Mouse (Mus musculus) kidney, adult 9 months (tissue): ENCODE measurements around the gene Trappc3l.
A peak's percentile ranks its signal among the peaks of the same experiment; 100 is the strongest.
"Not testable (repeated sequence)": the region's sequence is repeated elsewhere in the genome, so short reads cannot be mapped to it uniquely, and the experiment has no call there.

ENCODE experiments used
- DNase-seq: peaks from one replicate; pipeline ENCODE4 v3.0.0; 2022

The Trappc3l gene

DNA sequence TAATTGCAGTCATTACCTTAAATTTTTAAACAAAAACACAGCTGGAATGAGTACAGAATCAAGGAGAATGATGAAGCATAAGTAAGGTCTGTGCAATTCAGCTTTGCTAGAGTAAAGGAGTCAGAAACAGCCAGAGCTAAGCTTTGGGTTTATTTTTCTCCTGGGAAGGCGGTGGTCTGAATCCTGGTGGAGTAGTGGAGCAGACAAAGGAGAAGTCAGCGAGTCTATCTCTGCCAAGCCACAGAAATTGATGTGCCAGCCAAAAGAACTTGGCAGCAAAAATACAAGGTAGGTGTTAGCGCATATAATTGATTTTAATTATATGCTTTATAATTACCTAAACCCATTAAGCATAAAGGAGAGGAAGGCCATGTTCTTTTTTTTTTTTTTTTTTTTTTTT is at the start of gene Trappc3l:
Gene Trappc3l (plus strand): TSS at position 197 of the 400 bp plus-strand sequence.
- no peak for DNase-seq

DNA sequence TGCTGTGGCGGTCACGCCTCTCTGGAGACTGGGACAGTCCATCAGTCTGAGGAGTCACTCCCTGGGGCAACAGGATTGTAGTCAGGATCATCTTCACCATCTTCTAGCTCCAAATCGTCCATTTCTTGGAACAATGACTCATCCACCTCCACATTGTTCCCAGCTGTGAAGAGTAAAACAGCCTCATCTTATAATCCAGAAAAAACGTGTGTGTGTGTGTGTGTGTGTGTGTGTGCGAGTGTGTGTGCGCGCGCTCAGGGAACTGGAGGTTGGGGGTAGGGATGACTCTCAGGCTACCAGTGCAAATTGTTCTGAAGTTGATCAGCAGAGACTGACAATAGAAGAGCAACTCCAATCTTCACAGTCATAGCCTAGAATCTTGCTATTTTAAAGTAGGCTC is 40.7 kb upstream of the Trappc3l start:
- DNase-seq: not testable (repeated sequence)

- DNase-seq: no peak
Measured at GRCm38 (mm10) chr10:33998397-33998796, 39.0 kb upstream of the Trappc3l start.

- DNase-seq: no peak
Measured at GRCm38 (mm10) chr10:34012581-34012980, 24.8 kb upstream of the Trappc3l start.

GRCm38 (mm10) chr10:34013241-34013640 is 24.2 kb upstream of the Trappc3l start:
- no peak for DNase-seq

DNA sequence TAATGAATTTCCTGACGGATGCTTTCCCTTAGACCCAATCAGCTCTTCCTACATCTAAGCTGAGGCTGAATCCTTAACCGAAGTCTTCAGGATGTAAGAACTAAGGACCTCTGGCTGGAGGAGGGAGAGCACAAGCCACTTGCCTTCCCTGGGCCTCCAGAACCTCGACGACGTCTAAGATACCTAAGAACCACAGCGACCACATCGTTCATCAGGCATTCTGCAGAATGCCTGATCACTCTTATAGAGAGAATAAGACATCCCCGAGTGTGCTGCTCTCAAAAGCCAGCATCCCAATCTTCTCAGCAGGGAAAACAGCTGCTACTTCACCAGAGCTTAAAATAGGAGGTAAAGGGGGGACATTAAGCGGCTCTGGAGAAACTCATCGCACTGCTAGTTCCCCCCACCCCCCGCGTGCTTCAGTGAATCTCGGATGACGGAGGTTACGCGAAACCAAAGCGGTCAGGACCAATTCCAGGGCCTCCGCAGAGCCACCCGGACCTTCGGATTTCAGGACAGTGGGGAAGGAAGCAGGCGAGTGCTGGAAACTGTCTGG is 18.6 kb upstream of the Trappc3l start:
- DNase-seq: peak; percentile 7

DNA sequence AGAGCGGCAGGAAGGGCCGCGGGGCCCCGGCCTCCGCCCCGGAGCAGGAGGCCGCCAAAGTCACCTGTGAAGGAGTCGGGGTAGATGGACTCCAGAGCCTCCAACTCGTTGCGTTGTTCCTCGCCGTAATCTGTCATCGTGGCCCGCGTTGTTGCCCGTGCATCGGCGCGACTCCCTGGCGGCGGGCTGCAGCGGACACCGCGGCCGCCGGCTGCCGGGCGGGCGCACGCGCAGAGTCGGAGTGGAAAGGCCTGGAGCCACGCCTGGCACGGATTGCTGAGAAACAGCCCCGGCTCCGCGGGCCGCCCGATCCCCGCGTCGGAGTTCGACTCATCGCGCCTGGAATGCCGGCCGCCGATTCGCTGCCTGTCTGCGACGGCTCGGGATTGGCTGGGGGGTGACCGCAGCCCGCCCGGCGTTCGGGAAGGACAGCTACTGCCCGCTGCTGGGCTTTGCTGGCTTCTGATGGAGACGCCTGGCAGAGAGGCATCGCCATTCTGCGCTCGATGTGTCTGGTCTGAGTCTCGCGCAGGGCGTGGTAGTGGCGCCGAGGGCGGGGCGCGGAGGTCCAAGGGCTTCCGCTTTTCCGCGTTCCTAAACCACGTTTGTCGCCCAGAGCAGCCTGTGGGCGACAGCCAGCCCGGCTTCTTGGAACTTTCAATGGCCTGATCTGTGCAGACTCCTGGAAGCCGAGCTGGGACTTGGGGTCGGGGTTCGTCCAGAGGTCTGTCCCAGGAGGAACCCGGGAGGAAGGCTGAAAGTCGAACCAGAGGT is 17.9 kb upstream of the Trappc3l start, which contains the start of gene Rwdd1:
Gene Rwdd1 (minus strand): TSS at position 323 of the 774 bp plus-strand sequence.
- DNase-seq: peak; percentile 99

DNA sequence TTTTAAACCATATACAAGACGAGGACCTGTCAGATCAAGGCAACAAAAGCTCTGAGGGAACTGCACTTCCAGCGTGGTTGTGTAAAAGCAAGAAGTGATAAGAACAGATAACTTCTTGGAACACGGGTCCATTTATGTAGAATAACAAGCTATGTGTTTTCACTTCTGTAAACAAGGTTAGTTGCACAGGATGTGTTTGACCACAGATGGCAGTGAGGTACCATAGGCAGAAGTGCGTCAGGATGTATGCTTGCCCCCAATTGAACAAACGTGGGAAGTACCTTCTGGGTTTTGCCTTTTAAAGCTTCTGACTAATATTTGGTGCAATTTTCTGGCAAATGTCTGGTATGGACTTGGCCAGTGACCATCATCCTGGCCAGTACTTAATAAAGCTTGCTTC is 7.1 kb upstream of the Trappc3l start:
- DNase-seq: no peak

DNA sequence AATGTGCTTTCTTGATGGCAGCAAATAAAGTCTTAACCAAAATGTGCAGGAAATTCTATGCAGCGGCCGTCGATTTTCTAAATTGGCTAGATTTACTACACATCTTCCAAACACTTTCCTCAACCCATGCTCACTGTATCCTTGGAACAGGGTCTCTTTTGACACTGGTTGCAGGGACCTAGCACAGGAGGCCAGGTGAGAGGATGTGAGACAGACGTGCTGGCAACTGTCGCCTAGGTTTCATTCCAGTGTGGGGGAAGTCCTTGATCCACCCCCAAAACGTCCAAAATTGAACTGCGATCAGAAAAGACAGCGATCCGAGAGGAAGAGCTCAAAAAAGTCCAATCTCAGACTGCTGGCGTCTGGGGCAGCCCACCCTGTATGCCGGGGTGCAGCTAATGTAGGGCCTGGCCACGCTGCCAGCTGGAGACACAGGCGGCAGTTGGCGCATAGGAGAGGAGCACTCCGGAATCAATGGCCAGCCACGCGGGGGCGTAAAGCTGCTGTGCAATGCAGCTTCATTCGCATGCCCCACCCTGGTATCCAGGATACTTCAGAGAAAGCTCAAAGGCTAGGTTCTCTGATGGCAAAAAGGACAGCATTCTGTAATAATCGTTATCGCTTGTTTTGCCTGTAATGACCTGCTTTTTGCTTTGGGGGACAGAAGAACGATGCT is 3.6 kb upstream of the Trappc3l start:
- peak; percentile 65 for DNase-seq

DNA sequence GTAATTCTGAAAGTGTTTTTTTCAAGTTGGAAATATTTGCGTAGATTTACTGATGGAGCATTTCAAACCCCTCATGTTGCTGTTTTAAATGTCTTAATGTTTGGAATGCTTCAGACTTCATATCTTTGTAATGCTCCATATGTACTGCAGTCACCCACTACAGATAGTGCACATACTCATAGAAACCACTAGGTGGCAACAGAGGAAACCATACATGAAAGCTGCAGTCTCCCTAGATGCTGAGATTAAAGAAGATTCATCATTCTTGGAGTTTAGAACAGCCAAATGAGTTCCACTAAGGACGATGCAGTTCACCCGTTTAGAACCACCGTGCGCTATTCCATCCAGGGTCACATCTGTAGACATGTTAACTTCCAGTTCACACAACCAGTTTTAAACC is 810 bp upstream of the Trappc3l start:
- DNase-seq: peak; percentile 32

DNA sequence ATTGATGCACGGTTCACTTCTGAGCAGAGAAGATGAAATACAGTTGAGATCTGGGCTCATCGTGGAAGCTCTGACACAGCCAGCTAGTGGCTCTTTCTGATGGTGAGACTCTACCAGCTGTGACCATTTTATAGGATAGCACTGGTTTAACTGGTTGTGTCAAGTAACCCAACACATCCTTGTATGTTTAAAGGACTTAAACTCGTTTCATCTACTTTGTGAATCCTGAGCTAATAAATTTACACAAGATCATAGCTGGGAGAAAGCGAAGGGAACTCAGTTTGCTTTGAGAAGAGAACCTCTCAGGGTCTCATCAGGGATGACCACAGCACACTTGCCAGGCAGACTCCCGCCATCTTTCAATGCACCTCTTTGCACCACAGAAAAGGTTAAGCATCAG is 6.8 kb downstream of the Trappc3l start, which contains the start of gene Calhm4:
Gene Calhm4 (minus strand): TSS at position 101 of the 400 bp plus-strand sequence.
- DNase-seq: no peak

DNA sequence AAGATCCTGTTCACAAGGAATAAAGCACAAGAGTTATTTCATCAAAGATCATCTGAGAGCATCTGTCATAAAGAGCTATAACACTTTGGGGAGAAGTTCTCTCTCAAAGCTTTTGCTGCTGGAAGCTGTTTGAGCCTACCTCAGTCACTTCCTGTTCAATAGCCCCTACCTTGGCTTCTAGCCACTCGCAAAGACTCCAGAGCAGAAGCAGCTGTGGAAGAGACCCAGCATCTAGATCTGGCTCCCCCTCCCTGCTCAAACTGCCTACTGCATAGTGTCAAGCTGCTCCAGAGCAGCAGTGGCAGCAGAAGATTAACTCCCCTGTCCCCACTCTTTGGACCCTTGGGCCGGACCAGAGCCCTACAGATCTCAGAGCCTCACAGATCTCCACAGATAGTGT is 16.6 kb downstream of the Trappc3l start:
- DNase-seq: no peak

DNA sequence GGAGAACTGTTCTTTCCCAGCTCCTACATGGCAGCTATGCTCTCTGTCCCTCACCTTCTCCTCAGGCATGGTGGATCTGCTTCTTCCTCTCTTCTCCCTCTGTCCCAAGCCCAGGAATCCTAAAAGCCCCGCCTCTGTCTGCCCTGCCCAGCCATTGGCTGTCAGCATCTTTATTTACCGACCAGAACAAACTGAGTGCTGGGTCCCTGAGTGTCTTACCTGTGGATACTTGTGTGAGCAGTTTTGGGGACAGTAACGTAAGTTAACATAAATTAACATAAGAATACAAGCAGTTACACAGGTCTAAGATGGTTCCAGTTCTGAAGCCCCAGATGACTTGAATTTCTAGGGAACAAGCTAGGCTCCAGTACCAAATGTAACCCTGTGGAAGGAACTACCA is 29.2 kb downstream of the Trappc3l start:
- DNase-seq: no peak

DNA sequence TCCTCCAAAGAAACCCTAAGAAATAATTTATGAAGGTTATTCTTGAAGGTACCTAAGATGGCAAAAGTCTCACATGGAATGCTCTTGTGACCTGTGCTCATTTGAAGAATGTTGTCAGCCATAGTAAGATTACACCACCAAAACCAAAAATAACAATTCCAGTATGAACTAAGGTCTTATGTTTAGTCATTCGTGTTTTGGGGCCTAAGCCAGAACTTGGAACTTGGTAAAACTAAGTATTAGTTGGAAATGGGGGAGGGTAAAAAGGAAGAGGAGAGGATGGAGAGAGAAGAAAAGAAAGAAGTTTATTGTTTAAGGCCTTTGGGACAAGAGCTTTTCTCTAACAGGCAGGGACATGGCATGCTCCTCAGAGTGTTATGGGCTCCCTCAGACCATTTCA is 32.2 kb downstream of the Trappc3l start:
- DNase-seq: no peak

GRCm38 (mm10) chr10:34070999-34071492 is 33.6 kb downstream of the Trappc3l start:
- DNase-seq: no peak

GRCm38 (mm10) chr10:34071650-34072049 is 34.3 kb downstream of the Trappc3l start:
- no peak for DNase-seq

GRCm38 (mm10) chr10:34074522-34075200 is 37.3 kb downstream of the Trappc3l start:
- DNase-seq: no peak

DNA sequence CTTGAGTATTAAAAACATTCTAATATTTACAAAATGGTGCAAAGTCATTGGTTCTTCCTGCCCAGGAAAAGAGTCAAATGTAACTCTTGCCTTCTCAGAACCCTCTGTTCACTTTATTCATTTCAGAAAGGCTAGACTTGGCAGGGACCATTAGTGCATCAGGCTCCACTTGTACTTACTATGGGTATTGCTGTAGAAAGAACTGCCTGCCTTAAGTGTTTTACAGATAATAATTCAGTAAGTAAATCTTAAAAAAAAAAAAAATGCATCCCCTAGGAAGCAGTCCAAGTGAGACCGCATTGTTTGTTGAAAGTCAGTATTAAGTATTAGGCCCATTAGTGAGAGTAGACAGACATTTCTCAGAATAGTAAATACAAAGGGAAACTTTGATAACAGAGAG is 49.1 kb downstream of the Trappc3l start:
- no peak for DNase-seq

- DNase-seq: no peak
Measured at GRCm38 (mm10) chr10:34088515-34088914, 51.1 kb downstream of the Trappc3l start.

DNA sequence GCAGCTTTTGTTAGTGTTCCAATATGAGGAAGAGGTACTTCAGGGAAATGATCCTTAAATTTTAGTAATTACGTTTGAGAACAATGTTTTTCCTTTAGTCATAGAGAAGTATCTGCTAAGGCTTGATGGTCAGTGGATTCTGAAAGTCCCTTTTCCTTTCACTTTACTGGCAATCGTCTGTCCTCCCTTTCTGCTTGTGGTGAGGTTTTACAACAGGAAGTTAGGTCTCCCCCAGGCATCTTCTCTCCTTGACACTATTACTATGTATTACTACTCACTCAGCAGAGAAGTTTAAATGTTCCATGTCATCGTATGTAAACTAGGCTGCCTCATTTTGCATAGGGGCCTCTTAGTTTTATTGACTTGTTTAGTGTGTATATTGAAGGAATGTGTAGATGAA is 52.1 kb downstream of the Trappc3l start:
- DNase-seq: no peak

DNA sequence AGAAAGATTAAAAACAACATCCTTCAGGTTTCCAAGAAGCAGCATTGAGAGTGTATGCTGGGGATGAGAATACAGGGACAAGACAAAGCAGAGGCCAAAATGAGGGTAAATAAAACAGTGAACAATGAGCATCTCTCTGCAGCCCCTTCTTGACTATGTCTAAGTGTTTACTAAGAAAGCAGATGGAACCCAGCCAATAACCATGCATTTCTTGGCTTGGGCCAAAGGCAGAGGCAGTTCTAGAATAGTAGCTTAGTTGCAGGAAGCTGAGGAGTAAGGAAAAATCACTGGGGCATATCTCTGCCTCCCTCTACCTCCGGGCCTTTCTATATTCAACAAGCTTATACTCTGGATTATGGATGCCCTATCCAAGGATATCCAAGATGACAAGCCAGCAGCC is 53.1 kb downstream of the Trappc3l start:
- no peak for DNase-seq

DNA sequence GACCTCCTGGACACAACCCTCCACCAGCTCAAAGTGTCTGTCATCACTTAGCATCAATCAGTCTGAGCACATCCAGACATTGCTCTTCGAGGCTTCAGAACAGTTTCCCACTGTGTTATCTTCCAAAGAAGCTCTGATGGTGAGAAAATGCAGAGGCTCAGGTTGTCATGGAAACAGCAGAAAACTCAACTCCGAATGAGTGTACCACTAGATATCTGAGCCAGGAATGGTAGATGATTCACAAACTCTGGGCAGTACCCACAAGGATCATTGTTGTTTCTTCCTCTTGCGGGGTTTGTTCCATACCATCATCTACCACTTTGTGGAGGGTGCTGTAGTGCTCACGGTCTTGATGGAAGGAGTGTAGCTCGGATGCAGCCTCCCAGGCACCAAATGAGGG is 54.5 kb downstream of the Trappc3l start:
- no peak for DNase-seq

DNA sequence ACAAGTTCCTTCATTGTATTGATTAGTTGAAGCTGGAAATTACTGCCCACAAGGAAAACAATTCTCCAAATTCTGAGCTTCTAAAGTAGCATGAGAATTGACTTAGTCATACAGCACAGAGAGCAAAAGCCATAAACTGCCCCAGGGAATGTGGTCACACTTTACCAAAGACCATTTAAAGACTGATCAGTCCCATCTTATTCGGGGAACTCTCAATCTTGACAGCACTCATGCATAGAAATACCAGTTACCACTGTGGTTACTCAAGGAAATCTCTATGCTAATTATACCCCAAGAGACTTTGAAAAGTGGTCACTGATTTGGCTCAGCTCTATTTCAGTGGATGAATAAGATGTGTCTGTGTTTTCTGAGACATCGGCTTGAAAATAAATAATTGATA is 57.8 kb downstream of the Trappc3l start:
- no peak for DNase-seq
